Mouse (Mus musculus): ENCODE results near the gene Ecsit. TPM values are rescaled to one million over a fixed set of nuclear protein-coding genes. Genes with fewer than 3 reads are reported as not detected.

The Ecsit gene
- polyA plus RNA-seq, 1 experiment from 2014 or later, result 50.5 TPM

DNA sequence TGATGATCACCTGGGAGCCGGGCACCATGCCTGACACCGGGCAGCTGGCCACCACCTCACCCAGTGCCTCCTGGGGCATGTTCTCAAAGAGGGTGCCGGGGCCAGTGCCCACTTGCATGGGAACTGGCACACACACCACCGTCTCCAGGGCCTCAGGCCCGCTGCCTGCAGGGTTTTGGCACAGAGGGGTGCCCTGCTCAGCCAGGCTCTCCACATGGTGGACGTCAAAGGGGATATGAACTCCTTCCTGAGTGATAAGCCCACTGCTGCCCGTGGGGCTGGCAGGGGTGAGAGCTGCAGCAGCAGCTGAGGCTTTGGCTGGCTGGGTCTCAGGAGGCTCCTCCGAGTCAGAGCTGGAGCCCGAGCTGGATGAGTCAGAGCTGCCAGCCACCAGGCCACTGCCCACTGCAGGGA is 27.2 kb downstream of the Ecsit start:
- no peak overlapping the region for H3K4me3 ChIP-seq (ENCODE audit: control insufficient read depth in 1 of 2, insufficient read depth in 1 of 2, low read depth in 1 of 2, low read length in 2 of 2)
- no peak for ATAC-seq (ENCODE audit: insufficient number of reproducible peaks, insufficient read depth, low FRiP score, low read depth)
- WGBS, result 79% methylated on average over 9 of the region's 9 CpGs

GRCm38 (mm10) chr9:22057031-22057517 is 28.2 kb downstream of the Ecsit start:
- H3K4me1 ChIP-seq (ENCODE audit: control insufficient read depth in 2 of 2, insufficient read depth in 2 of 2, low read length in 2 of 2), result peaks cover 3% of the 10 kb centered on the region in 2 experiments; a peak in 2 of 4 replicates
- 88% methylated on average over 9 of the region's 9 CpGs for WGBS
- ATAC-seq (ENCODE audit: insufficient number of reproducible peaks, insufficient read depth, low FRiP score, low read depth), result no peak
- H3K27ac ChIP-seq (replicated peaks in 1 of 2; ENCODE audit: control insufficient read depth in 1 of 2, insufficient read depth in 1 of 2, low read depth in 2 of 2, low read length in 2 of 2), result no peak overlapping the region
- H3K27me3 ChIP-seq (ENCODE audit: control insufficient read depth, insufficient read depth, low read length), result peaks cover 38% of the 10 kb centered on the region
- H3K9ac ChIP-seq (ENCODE audit: low read length), result no peak overlapping the region
- H3K9me3 ChIP-seq (ENCODE audit: control insufficient read depth, low read length), result no peaks in the 10 kb centered on the region
- H3K4me2 ChIP-seq (ENCODE audit: low read length), result no peak overlapping the region
- H3K36me3 ChIP-seq (ENCODE audit: control insufficient read depth, insufficient read depth, low read length), result peaks cover 49% of the 10 kb centered on the region
- no peak overlapping the region for H3K4me3 ChIP-seq (ENCODE audit: control insufficient read depth in 1 of 2, insufficient read depth in 1 of 2, low read depth in 1 of 2, low read length in 2 of 2)

More for the DNA sequence above, 27.2 kb downstream of the Ecsit start:
- Histone ChIP-seq H3K27ac (replicated peaks in 1 of 2; ENCODE audit: control insufficient read depth in 1 of 2, insufficient read depth in 1 of 2, low read depth in 2 of 2, low read length in 2 of 2) (no peak overlapping the region), H3K27me3 (ENCODE audit: control insufficient read depth, insufficient read depth, low read length) (peaks cover 28% of the 10 kb centered on the region), H3K4me2 (ENCODE audit: low read length) (no peak overlapping the region), H3K36me3 (ENCODE audit: control insufficient read depth, insufficient read depth, low read length) (peaks cover 58% of the 10 kb centered on the region), H3K4me1 (ENCODE audit: control insufficient read depth in 2 of 2, insufficient read depth in 2 of 2, low read length in 2 of 2) (peaks cover 3% of the 10 kb centered on the region in 2 experiments; a peak in 2 of 4 replicates), H3K9me3 (ENCODE audit: control insufficient read depth, low read length) (no peaks in the 10 kb centered on the region), H3K9ac (ENCODE audit: low read length) (no peak overlapping the region)

DNA sequence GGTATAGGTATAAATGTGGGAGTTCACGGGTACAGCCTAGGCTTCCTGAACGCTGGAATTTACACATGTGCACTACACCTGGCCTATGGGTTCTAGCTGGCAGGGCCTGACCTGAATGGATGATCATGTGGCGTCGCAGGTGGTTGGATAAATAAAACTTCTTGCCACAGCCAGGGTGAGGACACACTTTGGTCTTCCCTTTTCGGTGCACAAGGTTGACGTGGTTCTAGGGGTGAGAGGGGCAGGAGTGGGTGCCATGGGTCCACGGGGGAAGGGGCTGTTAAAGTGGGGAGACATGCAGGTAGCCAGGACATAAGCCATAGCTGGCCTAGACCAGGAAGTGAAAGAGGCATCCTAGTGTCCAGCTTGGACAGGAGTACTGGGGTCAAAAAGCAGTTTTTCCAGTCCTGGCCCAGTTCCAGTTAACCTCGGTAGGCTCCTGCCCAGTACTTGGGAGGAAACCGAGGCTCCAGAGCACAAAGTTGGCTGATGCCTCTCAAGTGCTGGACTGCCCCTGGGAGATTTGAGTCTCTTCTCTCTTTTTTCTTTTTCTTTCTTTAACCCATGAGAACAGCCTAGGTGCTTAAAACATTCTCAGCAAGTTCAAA is 28.8 kb downstream of the Ecsit start:
- H3K4me1 ChIP-seq (ENCODE audit: control insufficient read depth in 2 of 2, insufficient read depth in 2 of 2, low read length in 2 of 2), result peaks cover 3 to 9% of the 10 kb centered on the region in 2 experiments; a peak in 3 of 4 replicates
- H3K9me3 ChIP-seq (ENCODE audit: control insufficient read depth, low read length), result no peaks in the 10 kb centered on the region
- no peak overlapping the region for H3K9ac ChIP-seq (ENCODE audit: low read length)
- H3K36me3 ChIP-seq (ENCODE audit: control insufficient read depth, insufficient read depth, low read length), result peaks cover 42% of the 10 kb centered on the region
- ATAC-seq (ENCODE audit: insufficient number of reproducible peaks, insufficient read depth, low FRiP score, low read depth), result no peak
- 70% methylated on average over 9 of the region's 9 CpGs for WGBS
- H3K4me2 ChIP-seq (ENCODE audit: low read length), result no peak overlapping the region
- H3K27ac ChIP-seq (replicated peaks in 1 of 2; ENCODE audit: control insufficient read depth in 1 of 2, insufficient read depth in 1 of 2, low read depth in 2 of 2, low read length in 2 of 2), result no peak overlapping the region
- no peak overlapping the region for H3K4me3 ChIP-seq (ENCODE audit: control insufficient read depth in 1 of 2, insufficient read depth in 1 of 2, low read depth in 1 of 2, low read length in 2 of 2)
- H3K27me3 ChIP-seq (ENCODE audit: control insufficient read depth, insufficient read depth, low read length), result peaks cover 45% of the 10 kb centered on the region

GRCm38 (mm10) chr9:22055713-22056112 is 29.5 kb downstream of the Ecsit start:
- Histone ChIP-seq H3K4me1 (ENCODE audit: control insufficient read depth in 2 of 2, insufficient read depth in 2 of 2, low read length in 2 of 2) (peaks cover 5 to 16% of the 10 kb centered on the region in 2 experiments; a peak in 3 of 4 replicates), H3K9ac (ENCODE audit: low read length) (no peak overlapping the region), H3K4me3 (ENCODE audit: control insufficient read depth in 1 of 2, insufficient read depth in 1 of 2, low read depth in 1 of 2, low read length in 2 of 2) (no peak overlapping the region), H3K4me2 (ENCODE audit: low read length) (no peak overlapping the region), H3K9me3 (ENCODE audit: control insufficient read depth, low read length) (no peaks in the 10 kb centered on the region), H3K36me3 (ENCODE audit: control insufficient read depth, insufficient read depth, low read length) (peaks cover 35% of the 10 kb centered on the region), H3K27me3 (ENCODE audit: control insufficient read depth, insufficient read depth, low read length) (peaks cover 51% of the 10 kb centered on the region), H3K27ac (replicated peaks in 1 of 2; ENCODE audit: control insufficient read depth in 1 of 2, insufficient read depth in 1 of 2, low read depth in 2 of 2, low read length in 2 of 2) (no peak overlapping the region)
- WGBS, result 32% methylated on average over 29 of the region's 29 CpGs
- ATAC-seq (ENCODE audit: insufficient number of reproducible peaks, insufficient read depth, low FRiP score, low read depth), result no peak

DNA sequence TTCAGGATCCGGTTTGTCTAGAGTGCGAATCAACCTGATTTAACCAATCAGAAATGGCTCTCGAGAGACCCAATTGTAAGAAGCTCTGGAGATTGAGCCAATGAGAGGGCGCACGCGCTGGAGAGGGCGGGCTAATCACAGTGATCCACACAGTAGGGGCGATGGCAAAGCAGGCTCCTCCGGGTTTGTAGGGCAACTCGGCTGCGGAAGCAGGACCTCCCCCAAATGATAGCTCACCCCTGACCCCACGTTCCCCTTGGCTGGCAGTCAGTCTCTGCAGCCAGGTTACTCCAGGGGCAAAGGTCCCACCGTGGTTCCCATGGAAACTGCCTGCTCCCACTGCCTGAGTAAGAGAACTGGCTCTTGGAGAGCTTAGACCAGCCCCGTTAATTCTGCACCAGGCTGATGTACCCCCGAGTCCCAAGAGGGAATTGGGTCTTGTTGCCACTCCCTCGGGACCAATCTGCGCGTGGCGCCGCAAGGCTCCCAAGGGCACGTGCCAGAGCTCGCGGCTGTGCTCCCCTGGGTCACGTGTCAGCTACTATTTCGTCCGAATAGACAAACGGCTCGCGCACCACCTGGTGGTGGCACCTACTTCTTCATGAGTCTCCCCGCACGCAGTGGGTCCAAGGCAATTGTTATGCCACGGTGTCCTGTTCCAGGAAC is 30.7 kb downstream of the Ecsit start:
- Histone ChIP-seq H3K4me2 (ENCODE audit: low read length) (peak overlapping the region; percentile 29; the same call in 1 of the 2 replicates), H3K4me1 (ENCODE audit: control insufficient read depth in 2 of 2, insufficient read depth in 2 of 2, low read length in 2 of 2) (peaks cover 8 to 20% of the 10 kb centered on the region in 2 experiments; a peak in 3 of 4 replicates), H3K9ac (ENCODE audit: low read length) (no peak overlapping the region), H3K9me3 (ENCODE audit: control insufficient read depth, low read length) (no peaks in the 10 kb centered on the region), H3K27me3 (ENCODE audit: control insufficient read depth, insufficient read depth, low read length) (peaks cover 63% of the 10 kb centered on the region), H3K27ac (replicated peaks in 1 of 2; ENCODE audit: control insufficient read depth in 1 of 2, insufficient read depth in 1 of 2, low read depth in 2 of 2, low read length in 2 of 2) (no peak overlapping the region), H3K4me3 (ENCODE audit: control insufficient read depth in 1 of 2, insufficient read depth in 1 of 2, low read depth in 1 of 2, low read length in 2 of 2) (no peak overlapping the region), H3K36me3 (ENCODE audit: control insufficient read depth, insufficient read depth, low read length) (peaks cover 25% of the 10 kb centered on the region)
- ATAC-seq (ENCODE audit: insufficient number of reproducible peaks, insufficient read depth, low FRiP score, low read depth), result no peak
- 2% methylated on average over 32 of the region's 32 CpGs for WGBS

- Histone ChIP-seq H3K9me3 (ENCODE audit: control insufficient read depth, low read length) (no peaks in the 10 kb centered on the region), H3K4me3 (ENCODE audit: control insufficient read depth in 1 of 2, insufficient read depth in 1 of 2, low read depth in 1 of 2, low read length in 2 of 2) (no peak overlapping the region), H3K36me3 (ENCODE audit: control insufficient read depth, insufficient read depth, low read length) (peaks cover 21% of the 10 kb centered on the region), H3K9ac (ENCODE audit: low read length) (no peak overlapping the region), H3K27me3 (ENCODE audit: control insufficient read depth, insufficient read depth, low read length) (peaks cover 68% of the 10 kb centered on the region), H3K4me1 (ENCODE audit: control insufficient read depth in 2 of 2, insufficient read depth in 2 of 2, low read length in 2 of 2) (peaks cover 8 to 20% of the 10 kb centered on the region in 2 experiments; a peak in 3 of 4 replicates), H3K4me2 (ENCODE audit: low read length) (no peak overlapping the region), H3K27ac (replicated peaks in 1 of 2; ENCODE audit: control insufficient read depth in 1 of 2, insufficient read depth in 1 of 2, low read depth in 2 of 2, low read length in 2 of 2) (no peak overlapping the region)
- 20% methylated on average over 7 of the region's 7 CpGs for WGBS
- no peak for ATAC-seq (ENCODE audit: insufficient number of reproducible peaks, insufficient read depth, low FRiP score, low read depth)
Measured at GRCm38 (mm10) chr9:22053657-22054056, 31.6 kb downstream of the Ecsit start.

DNA sequence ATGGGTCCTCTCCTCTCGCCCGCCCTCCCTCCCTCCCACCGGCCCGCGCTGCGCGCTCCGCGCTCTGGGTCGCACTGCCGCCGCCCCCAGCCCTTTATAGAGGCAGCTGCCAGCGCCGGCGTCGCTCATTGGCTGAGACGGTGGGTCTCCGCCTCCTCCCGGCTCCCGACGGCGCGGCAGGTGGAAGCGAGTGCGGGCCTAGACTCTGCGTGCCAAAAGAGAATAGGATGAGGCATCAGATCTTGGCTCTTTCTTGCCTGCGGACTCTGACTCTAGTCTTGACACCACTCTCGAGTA is 33.3 kb downstream of the Ecsit start, which contains the start of gene Elavl3:
Gene Elavl3, minus strand, starts transcription at position 66 of the 297 bp plus-strand sequence.
- peak within 1 kb of the TSS; percentile 30 to 39 for H3K4me3 ChIP-seq (ENCODE audit: control insufficient read depth in 1 of 2, insufficient read depth in 1 of 2, low read depth in 1 of 2, low read length in 2 of 2)
- ATAC-seq (ENCODE audit: insufficient number of reproducible peaks, insufficient read depth, low FRiP score, low read depth), result no peak
- WGBS, result 1% methylated on average over 18 of the region's 28 CpGs
- no peaks in the 10 kb centered on the region for H3K9me3 ChIP-seq (ENCODE audit: control insufficient read depth, low read length)
- H3K27ac ChIP-seq (replicated peaks in 1 of 2; ENCODE audit: control insufficient read depth in 1 of 2, insufficient read depth in 1 of 2, low read depth in 2 of 2, low read length in 2 of 2), result no peak within 1 kb of the TSS
- H3K4me1 ChIP-seq (ENCODE audit: control insufficient read depth in 2 of 2, insufficient read depth in 2 of 2, low read length in 2 of 2), result peaks cover 8 to 20% of the 10 kb centered on the region in 2 experiments; a peak in 3 of 4 replicates
- peak within 1 kb of the TSS; percentile 73 for H3K4me2 ChIP-seq (ENCODE audit: low read length)
- peak within 1 kb of the TSS; percentile 48; the same call in 1 of the 2 replicates for H3K9ac ChIP-seq (ENCODE audit: low read length)
- peaks cover 4% of the 10 kb centered on the region; the same call in 1 of the 2 replicates for H3K36me3 ChIP-seq (ENCODE audit: control insufficient read depth, insufficient read depth, low read length)
- H3K27me3 ChIP-seq (ENCODE audit: control insufficient read depth, insufficient read depth, low read length), result peaks cover 68% of the 10 kb centered on the region

All from heart, embryonic 14.5 days (tissue).